Mouse (Mus musculus) megakaryocyte, embryonic 14.5 days (primary cell): Measurements from ENCODE around the gene Rpn2.

Source experiments
- FLI1 ChIP-seq: IDR thresholded peaks from 2 replicates; pipeline ENCODE4 v1.6.1; 2012; ENCODE audit warnings: low read length, inconsistent platforms, mixed read lengths
- GATA1 ChIP-seq: IDR thresholded peaks from 3 replicates; pipeline ENCODE4 v1.6.1; 2012; ENCODE audit warnings: mixed read lengths, low read length, inconsistent platforms, borderline replicate concordance

GRCm38 (mm10) chr2:157338663-157339062 is 59.8 kb downstream of the Rpn2 start:
- no peak for TF ChIP-seq GATA1
- no peak for TF ChIP-seq FLI1
